Mouse (Mus musculus): ENCODE measurements around the gene Eif5b. TPM values are rescaled to one million over a fixed set of nuclear protein-coding genes. Genes with fewer than 3 reads are reported as not detected.

Gene Eif5b
- polyA plus RNA-seq (2012), result 81.2 and 95.2 TPM in 2 replicates

DNA sequence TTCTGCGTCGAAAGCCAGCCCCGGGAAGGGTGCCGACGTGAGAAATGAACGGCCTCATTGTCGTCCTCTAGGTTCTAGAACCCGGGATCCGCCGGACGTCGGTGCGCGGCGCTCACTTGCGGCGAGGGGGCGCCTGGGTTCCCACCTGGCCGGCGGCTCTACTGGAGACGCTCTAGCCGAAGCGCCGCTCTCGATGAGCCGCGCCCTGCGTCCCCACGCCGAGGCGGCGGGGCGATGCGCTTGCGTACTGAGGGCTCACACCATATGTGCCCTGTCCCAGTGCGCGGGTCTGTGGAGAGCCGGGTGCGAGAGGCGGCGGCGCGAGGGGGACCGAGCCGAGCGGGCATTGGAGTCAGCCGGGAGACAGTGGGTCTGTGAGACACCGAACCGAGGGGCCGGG lies at the start of gene Eif5b, which contains the start of gene Txndc9:
Eif5b (plus strand) TSS at position 144 of the 400 bp plus-strand sequence.
Txndc9 (minus strand) TSS at position 27 of the 400 bp plus-strand sequence.
- TF ChIP-seq GATA1 (IDR thresholded peaks at IDR 0.05; ENCODE audit: low read length), result no peak

DNA sequence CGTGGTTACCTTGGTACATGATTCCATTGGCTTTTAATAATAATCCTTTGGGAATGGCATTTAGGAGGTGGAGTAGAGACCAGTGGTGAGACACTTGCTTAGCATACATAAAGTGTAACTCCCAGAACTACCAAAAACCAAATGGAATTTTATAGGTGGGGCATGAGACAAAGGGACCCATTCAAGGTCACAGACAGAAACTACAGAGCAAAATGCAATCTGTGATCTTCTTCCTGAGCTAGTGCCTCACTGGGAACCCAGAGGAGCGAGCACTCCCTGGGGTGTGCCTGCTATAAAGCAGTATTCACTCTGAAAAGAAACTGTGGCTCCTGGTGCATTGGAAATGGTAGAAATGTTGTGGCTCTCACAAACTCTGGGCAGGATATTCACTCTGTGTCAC lies 48.9 kb upstream of the Eif5b start:
- no peak for TF ChIP-seq GATA1 (IDR thresholded peaks at IDR 0.05; ENCODE audit: low read length)

DNA sequence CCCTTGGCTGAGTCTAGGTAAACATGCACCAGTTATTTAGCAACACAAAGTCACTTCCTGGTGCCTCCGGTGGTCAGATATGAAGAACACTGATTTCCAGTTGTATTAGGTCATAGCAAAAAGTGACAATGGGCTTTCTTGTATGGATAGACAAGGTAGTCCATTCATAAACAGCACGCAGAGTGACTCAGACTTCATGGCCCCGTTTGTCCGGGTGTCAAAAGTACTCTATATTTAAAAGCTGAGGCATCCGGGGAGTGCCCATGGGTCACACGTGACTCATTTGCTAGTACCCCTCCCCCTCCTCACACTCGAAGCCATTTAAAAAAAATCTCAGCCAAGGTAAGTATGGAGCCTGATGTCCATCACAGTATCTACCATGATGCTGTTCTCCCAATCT lies 43.0 kb upstream of the Eif5b start:
- TF ChIP-seq GATA1 (IDR thresholded peaks at IDR 0.05; ENCODE audit: low read length), result no peak

DNA sequence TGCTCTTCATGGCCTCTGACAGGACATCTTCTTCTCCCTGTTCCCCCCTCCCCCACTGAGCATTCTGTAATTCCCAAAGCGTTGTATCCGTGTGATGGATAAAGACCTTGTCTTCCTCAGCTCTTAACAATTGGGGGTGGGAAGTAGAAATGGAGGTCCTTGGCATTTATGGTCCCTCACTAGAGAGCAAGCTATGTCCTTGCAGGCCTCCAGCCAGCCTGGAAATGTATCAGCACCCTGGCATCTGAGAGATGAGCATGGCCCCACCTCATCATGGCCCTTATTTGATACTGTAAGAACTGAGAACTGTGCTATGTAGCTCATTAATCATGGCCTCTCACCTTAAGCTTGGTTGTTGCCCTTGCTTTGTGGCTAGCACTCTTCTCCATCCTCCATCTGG lies 42.6 kb upstream of the Eif5b start:
- TF ChIP-seq GATA1 (IDR thresholded peaks at IDR 0.05; ENCODE audit: low read length), result no peak

DNA sequence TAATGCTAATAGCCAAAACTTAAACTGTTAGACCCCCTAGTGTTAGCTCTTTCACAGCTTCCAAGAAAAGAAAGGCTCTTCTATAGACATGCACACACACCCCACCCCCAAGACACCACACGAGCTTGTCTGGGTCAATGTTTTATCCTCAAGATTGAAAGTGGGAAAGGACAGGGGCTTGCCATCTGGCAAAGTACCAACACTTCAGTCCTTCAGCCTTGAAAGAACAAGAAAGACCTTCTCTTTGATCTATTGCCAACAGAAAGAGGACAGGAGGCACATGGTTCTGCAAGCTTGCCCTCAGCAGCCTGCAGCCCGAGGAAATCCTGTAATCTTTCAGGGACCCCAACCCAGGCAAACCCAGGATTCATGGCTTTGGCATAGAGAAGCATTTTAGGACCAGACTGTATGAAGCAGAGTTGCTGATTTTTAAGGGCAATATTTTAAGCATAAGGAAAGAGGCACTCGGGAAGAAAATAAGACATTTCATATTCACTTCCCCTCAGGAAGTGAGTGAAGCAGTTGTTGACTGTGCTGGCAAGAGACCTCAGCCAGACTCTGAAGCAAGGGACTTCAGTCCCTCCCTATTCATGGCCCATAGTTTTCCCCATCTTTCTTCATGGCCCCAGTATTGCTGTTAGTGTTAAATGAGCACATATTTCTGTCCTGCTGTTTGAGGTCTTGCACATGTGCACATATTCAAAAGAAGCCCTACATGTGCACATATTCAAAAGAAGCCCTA lies 40.9 kb upstream of the Eif5b start:
- TF ChIP-seq GATA1 (IDR thresholded peaks at IDR 0.05; ENCODE audit: low read length), result no peak

DNA sequence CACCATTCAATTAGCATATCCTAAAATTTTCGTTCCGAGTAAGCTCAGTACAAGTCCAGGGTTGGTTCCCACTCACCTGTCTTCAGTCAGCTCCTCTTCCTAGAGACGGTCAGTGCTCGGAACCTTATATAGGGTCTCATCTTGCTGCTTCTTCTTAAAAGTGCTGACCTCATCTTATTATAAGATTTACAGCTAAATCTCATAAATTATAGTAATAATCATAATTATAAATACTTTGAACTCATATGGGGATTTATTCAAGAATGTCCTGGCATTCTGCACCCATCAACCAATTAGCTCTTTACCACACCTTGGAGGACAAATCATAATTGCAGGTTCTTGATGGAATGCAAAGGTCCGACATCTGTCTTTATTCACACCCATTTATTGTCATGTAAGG lies 40.2 kb upstream of the Eif5b start, which contains the start of gene Lyg1:
Lyg1 (minus strand) TSS at position 101 of the 400 bp plus-strand sequence.
- no peak for TF ChIP-seq GATA1 (IDR thresholded peaks at IDR 0.05; ENCODE audit: low read length)

DNA sequence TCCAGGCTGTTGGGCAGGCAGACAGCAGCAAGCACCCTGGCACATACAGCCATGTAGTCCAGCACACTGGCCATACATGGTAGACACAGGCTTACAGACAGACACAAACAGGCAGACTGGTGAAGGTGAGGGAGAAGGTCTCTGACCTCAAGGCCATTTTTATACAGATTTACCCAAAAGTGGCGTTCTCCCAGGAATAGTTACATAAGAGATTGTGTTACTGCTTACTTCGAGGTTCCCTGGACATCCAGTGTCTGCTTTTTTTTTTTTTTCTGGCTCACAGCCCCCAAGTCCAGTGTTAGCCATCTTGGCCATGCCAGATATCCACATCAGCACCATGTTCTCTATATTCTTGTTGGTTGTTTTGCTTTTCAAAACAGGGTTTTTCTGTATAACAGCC lies 39.3 kb upstream of the Eif5b start:
- no peak for TF ChIP-seq GATA1 (IDR thresholded peaks at IDR 0.05; ENCODE audit: low read length)

DNA sequence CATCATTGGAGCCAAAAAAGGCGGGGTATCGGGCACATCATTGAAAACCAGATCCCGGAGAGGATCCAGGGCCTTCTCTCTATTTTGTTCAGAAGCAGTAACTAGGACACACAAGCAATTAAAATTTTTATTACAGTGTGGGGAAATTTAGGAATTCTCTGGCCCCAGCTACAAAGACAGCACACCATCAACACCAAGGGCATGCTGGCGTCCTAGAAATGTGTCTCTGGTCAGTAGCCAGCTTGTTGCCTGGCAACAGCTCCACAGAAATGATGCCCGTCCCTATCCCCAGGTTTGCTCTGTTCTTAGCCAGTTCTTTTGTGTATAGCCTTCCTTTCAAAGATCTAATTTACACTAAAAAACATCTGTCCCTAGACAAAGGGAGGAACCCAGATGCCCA lies 38.3 kb upstream of the Eif5b start:
- TF ChIP-seq GATA1 (IDR thresholded peaks at IDR 0.05; ENCODE audit: low read length), result no peak

DNA sequence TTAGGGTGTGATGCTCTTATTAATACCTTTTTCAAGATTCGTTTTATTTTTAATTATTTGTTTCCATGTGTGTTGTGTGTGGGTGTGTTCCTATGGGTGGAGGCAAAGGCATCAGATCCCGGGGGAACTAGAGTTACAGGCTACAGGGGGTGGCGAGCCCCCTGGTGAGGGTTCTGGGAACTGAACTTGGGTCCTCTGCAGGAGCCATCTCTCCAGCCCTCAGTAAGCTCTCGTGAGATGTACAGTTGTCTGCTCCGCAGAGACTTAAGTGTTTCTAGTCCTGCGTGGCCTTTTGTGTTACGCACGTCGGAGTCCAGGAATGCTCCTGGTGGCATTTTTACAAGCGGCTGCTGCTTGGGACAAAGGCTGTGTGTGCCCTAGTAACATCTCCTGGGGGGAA lies 32.2 kb upstream of the Eif5b start:
- no peak for TF ChIP-seq GATA1 (IDR thresholded peaks at IDR 0.05; ENCODE audit: low read length)

DNA sequence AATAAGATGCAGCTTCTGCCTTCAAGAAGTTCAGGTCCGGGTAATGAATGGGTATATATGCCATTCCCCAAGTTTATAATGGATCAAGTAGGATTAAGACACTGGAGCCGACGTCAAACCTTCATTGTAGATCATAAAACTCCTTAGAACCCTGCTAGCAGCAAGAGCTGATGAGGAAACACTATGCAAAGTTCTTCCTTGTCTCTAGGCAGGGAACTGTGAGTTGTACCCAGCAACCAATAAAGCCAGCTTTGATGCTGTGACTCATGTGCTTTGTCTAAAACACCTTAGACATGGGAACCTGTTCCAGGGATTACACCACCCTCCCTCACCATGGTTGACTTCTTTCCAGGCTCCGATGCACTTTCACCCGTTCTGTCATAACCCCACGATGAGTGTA lies 29.1 kb upstream of the Eif5b start:
- no peak for TF ChIP-seq GATA1 (IDR thresholded peaks at IDR 0.05; ENCODE audit: low read length)

DNA sequence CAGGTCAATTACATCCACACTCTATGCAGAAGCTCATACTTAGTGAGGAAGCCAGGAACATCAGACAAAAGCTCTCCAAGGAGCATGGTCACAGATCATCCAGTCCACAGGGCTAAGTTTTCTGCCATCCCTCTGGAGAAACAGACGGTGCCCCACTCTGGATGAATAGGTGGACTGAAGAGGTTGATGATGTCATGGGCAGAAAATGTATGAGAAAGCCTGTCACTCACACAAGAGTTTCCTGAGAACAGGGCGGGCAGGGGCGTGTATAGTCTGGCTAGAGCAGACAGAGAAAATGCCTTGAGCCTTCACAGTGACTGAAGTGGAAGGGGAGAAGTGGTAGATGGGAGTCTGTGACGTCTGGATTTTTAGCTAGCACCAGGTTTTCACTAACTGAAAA lies 26.3 kb upstream of the Eif5b start:
- TF ChIP-seq GATA1 (IDR thresholded peaks at IDR 0.05; ENCODE audit: low read length), result no peak

DNA sequence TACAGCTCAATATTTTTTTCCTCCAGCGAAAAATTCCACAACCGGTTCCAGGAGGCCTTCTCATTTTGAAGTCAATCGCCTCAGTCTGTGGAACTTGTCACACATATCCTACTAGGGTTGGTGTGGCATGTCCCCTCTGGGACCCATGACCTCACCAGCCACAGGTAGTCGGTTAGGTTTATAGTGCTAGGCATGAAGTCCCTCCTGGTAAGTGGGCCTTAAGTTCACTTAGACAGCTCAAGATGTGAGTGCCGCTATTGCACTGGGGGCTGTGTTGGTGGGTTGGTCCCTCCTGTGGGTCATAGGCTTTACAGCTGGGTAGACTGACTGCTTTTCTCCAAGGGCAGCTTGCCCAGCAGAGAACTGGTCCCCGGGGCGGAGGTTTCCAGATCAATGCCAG lies 20.5 kb upstream of the Eif5b start:
- no peak for TF ChIP-seq GATA1 (IDR thresholded peaks at IDR 0.05; ENCODE audit: low read length)

DNA sequence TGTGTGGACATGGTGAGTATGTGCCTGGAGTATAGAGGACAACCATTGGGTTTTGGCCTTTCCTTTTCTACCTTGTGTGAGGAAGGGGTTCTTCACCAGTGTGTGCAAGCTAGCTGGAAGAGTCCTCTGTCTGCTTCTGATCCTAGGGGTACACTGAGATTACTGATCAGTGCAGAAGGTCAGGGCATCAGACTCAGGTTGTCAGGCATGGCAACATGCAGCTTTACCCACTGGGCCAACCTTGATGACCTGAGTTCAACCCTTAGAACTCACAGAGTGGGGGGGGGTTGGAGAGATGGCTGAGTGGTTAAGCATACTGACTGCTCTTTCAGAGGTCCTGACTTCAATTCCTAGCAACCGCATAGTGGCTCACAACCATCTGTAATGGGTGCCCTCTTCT lies 13.5 kb upstream of the Eif5b start:
- no peak for TF ChIP-seq GATA1 (IDR thresholded peaks at IDR 0.05; ENCODE audit: low read length)

DNA sequence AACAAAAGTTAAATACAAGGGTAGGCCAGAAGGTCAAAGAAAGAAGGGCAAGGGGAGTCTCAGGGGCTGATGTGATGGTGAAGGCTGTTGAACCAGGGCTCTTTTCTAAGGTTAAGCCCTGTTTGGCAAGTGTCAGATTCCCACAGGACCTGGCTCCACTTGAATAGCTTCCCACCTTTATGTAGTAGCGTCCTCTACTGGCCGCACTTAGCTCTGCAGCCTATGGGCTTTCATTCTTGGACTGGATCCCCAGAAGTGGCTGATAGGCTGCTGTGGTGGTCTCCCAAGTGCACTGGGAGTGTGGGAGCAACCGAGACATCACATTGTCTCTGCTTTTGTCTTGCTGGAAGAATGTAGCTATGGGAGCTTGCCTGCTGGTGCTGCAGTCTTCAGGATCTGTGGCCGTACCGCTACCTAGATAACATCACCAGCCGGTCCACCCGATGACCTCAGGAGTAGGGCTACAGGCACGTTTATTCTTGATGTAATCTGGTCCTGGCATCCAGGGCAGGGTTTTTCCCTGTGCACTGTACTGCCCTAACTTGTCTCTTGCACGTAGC lies 12.0 kb upstream of the Eif5b start:
- TF ChIP-seq GATA1 (IDR thresholded peaks at IDR 0.05; ENCODE audit: low read length), result no peak

DNA sequence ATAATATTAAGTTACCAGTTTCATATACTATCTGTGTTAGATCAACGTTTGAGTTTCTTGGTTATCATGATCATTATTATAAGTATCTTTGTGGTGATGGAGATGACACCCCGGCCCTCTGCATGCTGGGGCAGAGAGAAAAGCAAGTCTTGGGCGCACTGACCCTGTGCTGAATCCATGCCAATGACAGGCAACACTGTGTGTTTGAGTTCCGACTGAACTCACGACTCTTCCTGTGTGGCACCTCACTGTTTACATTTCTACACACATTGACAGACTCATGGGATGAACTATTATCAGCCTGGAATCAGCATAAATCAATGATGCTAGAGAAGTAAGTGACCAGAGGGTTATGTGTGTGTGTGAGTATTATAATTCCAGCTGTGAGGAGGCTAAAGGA lies 10.0 kb upstream of the Eif5b start:
- no peak for TF ChIP-seq GATA1 (IDR thresholded peaks at IDR 0.05; ENCODE audit: low read length)

DNA sequence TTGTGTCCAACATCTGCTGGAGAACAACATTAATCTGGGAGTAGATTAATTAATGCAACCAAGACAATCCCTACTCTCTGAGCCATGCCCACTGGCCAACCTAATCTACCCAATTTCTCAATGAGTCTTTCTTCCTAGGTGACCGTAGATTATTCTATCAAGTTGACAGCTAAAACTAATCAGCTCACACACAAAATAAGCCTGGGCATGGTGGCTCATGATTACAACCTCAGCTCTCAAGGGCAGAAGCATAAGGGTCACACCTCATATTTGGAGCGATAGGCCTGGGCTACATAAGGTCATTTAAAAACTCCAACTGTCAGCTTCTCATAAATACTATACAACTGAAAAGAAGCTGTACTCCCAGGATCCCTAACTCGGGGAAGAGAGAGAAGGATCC lies 1.6 kb upstream of the Eif5b start:
- TF ChIP-seq GATA1 (IDR thresholded peaks at IDR 0.05; ENCODE audit: low read length), result no peak

DNA sequence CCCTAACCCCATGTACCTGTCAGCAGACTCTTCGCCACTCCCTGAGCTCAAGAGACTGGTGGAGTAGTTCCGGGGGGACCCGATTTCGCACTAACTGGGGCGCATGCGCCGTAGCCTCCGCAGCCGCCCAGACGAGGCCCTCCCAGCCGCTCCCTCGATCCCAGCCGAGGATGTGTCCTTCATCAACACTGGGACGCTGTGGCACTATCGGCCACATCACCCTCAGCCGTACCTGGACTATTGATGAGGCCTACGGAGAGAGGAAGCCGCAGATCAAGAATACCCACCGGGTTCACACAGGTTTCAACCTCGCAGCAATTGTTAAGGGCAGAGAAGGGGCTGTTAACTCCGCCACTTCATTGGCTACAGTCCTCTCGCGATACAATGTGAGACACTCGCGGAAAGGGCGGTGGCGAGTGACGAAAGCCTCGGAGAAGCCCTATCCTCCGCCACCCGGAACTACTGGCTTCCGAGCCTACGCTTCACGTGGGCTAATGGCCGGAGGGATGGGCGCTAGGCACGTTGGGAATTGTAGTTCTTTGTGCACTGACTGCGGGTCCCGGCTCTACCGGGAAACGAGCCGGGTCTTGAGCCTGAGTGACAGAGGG lies 829 bp upstream of the Eif5b start:
- TF ChIP-seq GATA1 (IDR thresholded peaks at IDR 0.05; ENCODE audit: low read length), result no peak
